Mouse (Mus musculus): ENCODE data around the gene Efhd2.

DNA sequence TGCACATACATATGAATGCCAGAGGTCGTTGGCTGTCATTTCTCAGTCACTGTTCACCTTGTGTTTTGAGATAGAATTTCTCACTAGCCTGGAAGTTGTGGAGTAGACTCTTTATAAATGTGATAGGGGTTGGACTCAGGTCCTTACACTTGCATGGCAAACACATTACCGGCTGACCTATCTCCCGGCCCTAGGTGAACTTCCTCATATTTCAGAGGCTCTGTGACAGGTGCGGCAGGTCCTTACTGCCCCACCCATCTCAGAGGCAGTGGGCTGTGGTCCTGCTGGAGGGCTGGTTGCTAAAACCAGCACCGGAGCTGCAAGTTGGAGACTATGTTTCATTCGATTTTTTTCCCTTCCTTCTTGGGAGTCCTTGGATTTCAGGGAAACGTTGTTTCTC lies 3.9 kb upstream of the Efhd2 start:
- TF ChIP-seq EP300 (IDR thresholded peaks at IDR 0.05; ENCODE audit: low read depth) (no peak), CTCF (IDR thresholded peaks at IDR 0.05; ENCODE audit: low read depth) (no peak)

Data from liver, postnatal 0 days (tissue).